In genomic region chr2:132652476-132652875, GRCm38 (mm10) we compare ENCODE assay signal across 10 mouse cellular contexts. TPM values are rescaled to one million over a fixed set of nuclear protein-coding genes. Genes with fewer than 3 reads are reported as not detected.
DNase-seq lines count a peak whose midpoint lies in the region; ATAC-seq and TF ChIP-seq lines count a peak whose summit lies in the region.
"Had no signal": no experiment of that assay in that cellular context is flagged by ENCODE, and none has a peak within 500 bp of the region (broad histone marks: within the 10 kb centered on the region; RNA-seq: fewer than 3 reads in every experiment).

No protein-coding gene starts in this region.

- 0 out of 2 replicates have a peak overlapping the region, but pooled peaks have one; percentile 40 for H3K27ac ChIP-seq in forebrain, embryonic 10.5 days
- no peak overlapping the region for H3K27ac ChIP-seq in forebrain, embryonic 12.5 days
- H3K27ac ChIP-seq in heart, adult 2 months: no peak overlapping the region
- H3K27ac ChIP-seq: heart, embryonic 13.5 days had no signal

- intact Hi-C loops in heart, adult 2 months (cut with DNase I): no loop called here

- H3K4me1 ChIP-seq in forebrain, embryonic 10.5 days: 0 out of 2 replicates have a peak, but pooled peaks cover 3% of the 10 kb centered on the region
- no peaks in the 10 kb centered on the region for H3K4me1 ChIP-seq in forebrain, embryonic 12.5 days
- H3K4me1 ChIP-seq in heart, adult 2 months (ENCODE audit: control insufficient read depth, insufficient read depth, low read length): no peaks in the 10 kb centered on the region; the same call in 1 of the 2 replicates
- H3K4me1 ChIP-seq: heart, embryonic 13.5 days had no signal

- no peak for TF ChIP-seq CTCF in heart, adult 2 months (IDR thresholded peaks at IDR 0.05)

- no peak overlapping the region for H3K4me2 ChIP-seq in forebrain, embryonic 12.5 days
- H3K4me2 ChIP-seq: heart, embryonic 13.5 days had no signal

- no peak overlapping the region for H3K4me3 ChIP-seq in forebrain, embryonic 10.5 days
- no peak overlapping the region for H3K4me3 ChIP-seq in forebrain, embryonic 12.5 days (replicated peaks)
- H3K4me3 ChIP-seq in heart, adult 2 months: no peak overlapping the region
- H3K4me3 ChIP-seq: heart, embryonic 13.5 days had no signal

- H3K36me3 ChIP-seq in forebrain, embryonic 10.5 days (replicated peaks): no peaks in the 10 kb centered on the region
- H3K36me3 ChIP-seq in forebrain, embryonic 12.5 days (replicated peaks): no peaks in the 10 kb centered on the region
- H3K36me3 ChIP-seq in heart, adult 2 months (ENCODE audit: control insufficient read depth, insufficient read depth, low read length): no peaks in the 10 kb centered on the region
- H3K36me3 ChIP-seq: heart, embryonic 13.5 days had no signal

- H3K9me3 ChIP-seq in forebrain, embryonic 10.5 days: no peaks in the 10 kb centered on the region
- H3K9me3 ChIP-seq in forebrain, embryonic 12.5 days: no peaks in the 10 kb centered on the region
- H3K9me3 ChIP-seq: heart, embryonic 13.5 days had no signal

- TF ChIP-seq POLR2A in heart, adult 2 months (IDR thresholded peaks at IDR 0.05; ENCODE audit: insufficient read depth, low read depth, low read length): no peak

- no peak for ATAC-seq in forebrain, embryonic 12.5 days (ENCODE audit: low FRiP score)

- WGBS in forebrain, embryonic 10.5 days: 56% methylated on average over 10 of the region's 10 CpGs
- 55% methylated on average over 10 of the region's 10 CpGs for WGBS in forebrain, embryonic 12.5 days
- 72% methylated on average over 10 of the region's 10 CpGs for WGBS in heart, adult 2 months

- DNase-seq in forebrain, embryonic 10.5 days (ENCODE audit: extremely low spot score, low spot score): peak; percentile 21
- peak; percentile 23 for DNase-seq in ovary, postnatal 36 days (ENCODE audit: low spot score)
- no peak for DNase-seq in ovary, postnatal 14 days (ENCODE audit: low spot score)
- peak; percentile 40 to 67 for DNase-seq in kidney, postnatal 25 days
- no peak for DNase-seq in cerebellum, adult 18-20 months
- no peak for DNase-seq in heart, adult 2 months
- no peak for DNase-seq in spleen, postnatal 4 days (ENCODE audit: low spot score in 2 of 2)
- DNase-seq: cerebellum, postnatal 36 days had no signal

- H3K27me3 ChIP-seq in forebrain, embryonic 10.5 days (ENCODE audit: poor library complexity, severe bottlenecking): no peaks in the 10 kb centered on the region
- no peaks in the 10 kb centered on the region for H3K27me3 ChIP-seq in forebrain, embryonic 12.5 days
- H3K27me3 ChIP-seq in heart, adult 2 months (ENCODE audit: control insufficient read depth, insufficient read depth, low read length): no peaks in the 10 kb centered on the region
- H3K27me3 ChIP-seq: heart, embryonic 13.5 days had no signal

- no peak overlapping the region for H3K9ac ChIP-seq in forebrain, embryonic 12.5 days
- H3K9ac ChIP-seq in heart, adult 2 months (ENCODE audit: low read depth, low read length): no peak overlapping the region
- H3K9ac ChIP-seq: heart, embryonic 13.5 days had no signal

- H3K79me2 ChIP-seq in heart, adult 2 months (replicated peaks; ENCODE audit: control insufficient read depth, insufficient read depth, low read length): no peaks in the 10 kb centered on the region

- no peak for TF ChIP-seq EP300 in heart, adult 2 months (IDR thresholded peaks at IDR 0.05; ENCODE audit: insufficient read depth, low read depth, low read length)

RNA-seq across cellular contexts. Expression of gene Shld1, which starts 34.3 kb away (rescaled TPM):
- polyA plus RNA-seq in forebrain, embryonic 10.5 days (2016; fragmentation: Nextera tagmentation; extraction: Ambion mirVana): 15.1 and 16.0 TPM in 2 replicates
- 17.3 and 19.7 TPM in 2 replicates for polyA plus RNA-seq in forebrain, embryonic 12.5 days (2016; fragmentation: Nextera tagmentation; extraction: Ambion mirVana)
- 10 to 100 TPM; 34.8 to 57.6 TPM for total RNA-seq in heart, adult 2 months (2021)
- 37.8 and 50.5 TPM in 2 replicates for polyA plus RNA-seq in heart, adult 2 months (2012; rRNA removed)

Comparison
In these comparisons a context has a peak if more than half of its experiments do, and no peak if none do; other contexts are left out.
1. DNase-seq: peak in forebrain, embryonic 10.5 days (single experiment), ovary, postnatal 36 days (single experiment) and kidney, postnatal 25 days (2 of 2); none in ovary, postnatal 14 days (single experiment), cerebellum, adult 18-20 months (0 of 2), heart, adult 2 months (0 of 2) and spleen, postnatal 4 days (0 of 2).